Mouse (Mus musculus) retina, postnatal 1 day (tissue): Measurements from ENCODE around the gene Ndufa8.

Experiments used
- DNase-seq: peaks from one replicate; pipeline ENCODE4 v3.0.0-alpha.2; 2012

Gene Ndufa8

DNA sequence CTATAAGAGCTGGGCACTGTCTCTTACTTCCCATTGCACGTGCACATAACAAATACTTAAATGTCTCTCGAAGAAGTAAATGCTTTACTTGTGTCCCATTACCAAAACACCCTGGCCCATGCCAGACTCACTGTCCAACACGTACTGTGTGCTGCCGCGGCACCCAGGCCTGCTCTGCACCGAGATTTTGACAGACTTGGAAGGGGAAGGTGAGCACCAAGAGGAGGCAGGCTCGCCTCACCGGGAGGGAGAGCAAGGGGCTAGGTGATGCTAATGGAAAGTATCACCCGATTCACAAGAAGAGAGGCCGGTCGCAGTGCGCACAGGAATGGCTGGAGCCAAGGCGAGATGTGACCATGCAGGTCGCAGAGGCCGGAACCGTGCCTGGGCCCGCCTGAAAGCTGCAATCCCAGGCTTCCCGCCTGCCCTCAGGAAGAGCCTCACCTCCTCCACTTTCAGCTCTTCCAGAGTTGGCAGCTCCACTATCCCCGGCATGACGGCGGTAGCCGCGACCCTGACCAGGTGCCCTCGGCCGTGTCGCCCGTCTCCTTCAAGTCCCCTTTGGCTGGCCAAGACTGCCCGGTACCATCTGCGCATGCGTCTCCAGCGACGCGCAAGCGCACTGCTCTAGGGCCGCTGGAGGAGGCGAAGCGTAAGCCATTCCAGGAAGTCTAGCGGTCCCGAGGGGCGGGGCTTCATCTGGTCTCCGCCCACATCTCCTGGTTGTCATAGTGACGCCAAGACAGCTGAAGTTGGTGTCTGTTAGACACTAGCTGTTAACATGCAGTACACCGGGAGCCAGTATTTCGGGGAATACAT, at the start of gene Ndufa8, which contains the start of gene Morn5:
TSS of gene Ndufa8 (minus strand) at position 659 of the 819 bp plus-strand sequence.
TSS of gene Morn5 (plus strand) at position 711 of the 819 bp plus-strand sequence.
- DNase-seq: peak; percentile 98

DNA sequence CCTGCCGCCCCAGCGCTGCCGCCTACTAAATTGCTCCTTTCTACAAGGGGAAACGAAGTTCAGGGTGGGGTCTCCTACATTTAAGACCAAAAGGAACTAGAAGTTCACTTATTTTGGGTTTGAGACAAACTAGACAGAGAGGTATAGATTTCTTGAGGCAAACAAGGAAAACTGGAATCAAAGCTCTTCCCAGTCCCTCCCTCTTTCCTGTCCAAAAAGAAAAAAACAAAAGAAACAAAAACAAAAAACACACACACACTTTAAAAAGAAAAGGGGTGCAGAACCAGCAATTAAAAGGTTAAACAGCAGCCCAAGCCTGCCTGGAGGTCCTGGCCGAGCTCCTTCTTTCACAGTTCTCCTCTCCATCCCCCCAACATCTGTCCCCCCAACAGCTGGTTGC, 48.8 kb upstream of the Ndufa8 start:
- no peak for DNase-seq

DNA sequence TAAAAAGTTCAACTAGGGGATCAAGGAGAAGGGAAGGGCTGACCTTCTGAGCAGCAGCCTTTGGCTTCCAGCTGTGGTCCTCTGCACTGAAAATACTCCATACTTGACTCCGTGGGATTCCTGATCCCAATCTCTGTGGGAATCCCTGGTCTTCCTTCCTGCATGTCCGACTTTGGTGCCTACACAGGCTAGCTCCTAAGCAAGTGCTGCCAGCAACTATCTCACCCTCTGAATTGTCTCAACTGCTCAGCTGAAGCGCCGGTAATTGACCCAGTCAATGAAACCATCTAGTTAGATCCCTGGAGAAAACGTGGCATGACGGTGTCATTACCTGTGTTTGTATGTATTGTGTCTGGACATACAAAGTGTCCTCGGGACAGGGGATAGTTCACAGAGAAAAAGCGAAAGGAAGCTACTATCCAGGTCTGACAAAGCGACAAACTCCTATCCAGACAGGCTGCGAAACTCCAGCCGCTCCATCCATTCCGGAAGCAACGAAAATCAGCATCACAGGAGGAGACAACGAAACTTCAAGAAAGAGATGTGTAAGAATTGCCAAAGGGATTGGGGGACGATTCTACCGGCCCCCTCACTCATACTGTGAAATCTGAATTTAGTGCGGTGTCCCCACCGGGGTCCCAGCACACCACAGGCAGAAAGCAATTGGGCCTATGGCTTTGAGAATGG, 48.1 kb upstream of the Ndufa8 start:
- DNase-seq: peak; percentile 39

DNA sequence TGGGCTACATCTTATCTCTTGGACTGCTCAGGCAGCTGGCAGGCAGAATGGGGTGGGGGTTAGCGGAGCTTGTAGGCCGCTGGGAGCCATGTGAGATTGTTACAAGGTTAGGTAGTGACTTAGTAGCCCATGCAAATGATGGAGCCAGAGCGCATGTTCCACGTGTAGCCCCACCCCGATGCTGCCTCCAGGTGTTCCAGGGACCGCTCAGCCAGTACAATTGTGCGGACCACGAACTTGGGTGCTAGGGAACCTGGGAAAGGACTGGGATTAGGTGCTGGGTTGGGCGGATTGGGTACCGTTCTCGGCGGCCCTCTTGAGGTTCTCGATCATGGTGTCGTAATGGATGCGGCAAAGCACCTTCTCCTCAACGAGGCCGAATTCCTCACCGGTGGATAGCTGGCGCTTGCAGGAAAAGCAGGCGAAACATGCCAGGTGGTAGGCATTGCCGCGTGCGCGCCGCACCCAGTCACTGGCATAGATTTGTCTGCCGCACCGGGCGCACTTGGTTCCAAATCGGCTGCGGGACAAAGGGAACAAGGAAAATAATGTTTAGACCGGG, 44.8 kb upstream of the Ndufa8 start:
- no peak for DNase-seq

DNA sequence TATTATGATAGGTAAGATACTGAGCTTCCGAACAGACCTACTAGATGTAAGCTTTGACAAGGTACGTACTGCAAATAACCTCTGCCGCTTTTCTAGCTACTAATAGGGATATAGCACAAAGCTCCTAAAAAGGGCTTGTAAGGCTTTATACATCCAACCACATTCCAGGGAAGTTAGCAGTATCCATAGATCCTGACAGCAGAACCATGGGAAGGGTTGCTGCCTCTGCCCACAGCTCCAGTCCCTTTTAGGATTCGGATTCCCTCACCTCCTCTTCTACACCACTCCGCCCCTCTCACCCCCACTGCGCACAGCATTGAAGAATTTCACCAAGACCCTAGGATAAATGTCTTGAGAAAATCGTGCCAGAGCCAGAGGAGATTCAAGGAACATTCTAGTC, 44.1 kb upstream of the Ndufa8 start:
- no peak for DNase-seq

DNA sequence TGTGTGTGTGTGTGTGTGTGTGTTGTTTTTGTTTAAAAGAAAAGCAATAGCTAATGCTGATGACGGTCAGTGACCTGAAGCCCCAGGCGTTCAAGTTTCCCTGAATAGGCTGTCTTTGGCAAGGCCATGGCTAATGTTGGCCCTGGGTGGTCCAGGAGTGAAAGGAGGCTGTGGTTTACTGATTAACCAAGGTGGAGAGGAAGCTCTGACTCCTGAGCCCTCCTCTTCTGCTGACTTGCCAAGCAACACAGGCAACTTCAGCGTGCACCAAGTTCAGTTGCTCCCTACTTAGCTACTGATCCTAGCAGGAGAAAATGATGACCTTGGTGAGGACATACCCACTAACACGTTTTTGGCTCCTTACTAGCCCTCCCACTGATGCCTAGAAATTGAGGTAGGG, 43.5 kb upstream of the Ndufa8 start:
- DNase-seq: no peak

DNA sequence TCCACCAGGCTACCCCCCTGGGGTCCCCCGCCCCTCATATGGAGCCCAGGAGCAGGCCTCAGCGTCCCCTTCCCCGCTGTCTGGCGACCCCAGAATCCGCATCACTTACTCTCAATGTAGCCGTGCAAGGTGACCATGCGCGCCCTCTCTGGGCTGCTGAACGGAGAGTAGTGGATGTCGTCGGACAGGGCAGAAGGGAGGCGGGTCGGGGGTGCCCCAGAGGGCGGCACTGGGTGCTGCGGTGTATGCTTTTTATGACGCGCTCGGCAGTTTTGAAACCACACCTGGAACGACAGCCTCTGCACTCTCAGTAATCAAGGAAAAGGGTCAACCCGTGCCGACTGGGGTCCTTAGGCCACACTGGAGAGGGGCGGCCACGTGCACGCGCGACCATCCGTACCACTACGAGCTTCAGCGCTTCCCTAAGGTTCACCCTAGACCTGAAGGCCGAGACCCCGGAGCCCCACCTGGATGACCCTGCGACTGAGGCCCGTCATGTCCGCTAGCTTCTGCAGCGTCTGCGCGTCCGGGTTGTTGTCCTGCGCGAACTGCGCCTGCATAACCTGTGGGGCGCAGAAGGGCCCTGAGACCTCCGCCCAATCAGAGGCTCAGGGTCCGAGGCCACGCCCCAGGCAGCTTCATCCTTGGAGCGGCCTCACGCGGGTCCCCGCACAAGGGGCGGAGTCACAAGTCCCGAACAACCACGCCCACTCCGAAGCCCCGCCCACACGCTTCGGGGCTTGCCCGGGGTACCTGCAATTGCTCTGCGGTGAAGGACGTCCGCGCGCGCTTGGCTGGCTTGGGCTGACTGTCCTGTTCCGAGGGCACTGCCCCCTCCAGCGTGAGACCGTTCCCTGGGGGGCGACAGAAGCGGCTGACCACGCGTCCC, 41.9 kb upstream of the Ndufa8 start:
- peak; percentile 86 for DNase-seq

DNA sequence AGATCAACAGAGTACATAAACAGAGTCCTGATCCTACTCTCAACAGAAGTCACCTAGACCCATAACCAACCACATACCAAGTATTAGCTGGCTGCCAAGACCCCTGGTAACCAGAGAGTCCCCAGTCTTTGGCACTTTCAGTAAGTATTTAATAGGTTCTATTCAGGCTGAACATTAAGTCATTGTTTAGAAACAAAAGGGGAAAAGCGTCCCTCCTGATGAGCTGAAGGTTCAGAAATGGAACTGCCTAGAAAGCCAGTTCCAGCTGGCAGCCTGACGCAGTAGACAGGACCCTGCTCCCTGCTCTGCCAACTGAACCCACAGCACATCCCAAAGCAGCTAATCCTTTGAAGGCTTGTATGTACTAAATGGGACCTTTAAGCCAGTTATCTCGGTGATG, 40.0 kb upstream of the Ndufa8 start:
- DNase-seq: no peak

DNA sequence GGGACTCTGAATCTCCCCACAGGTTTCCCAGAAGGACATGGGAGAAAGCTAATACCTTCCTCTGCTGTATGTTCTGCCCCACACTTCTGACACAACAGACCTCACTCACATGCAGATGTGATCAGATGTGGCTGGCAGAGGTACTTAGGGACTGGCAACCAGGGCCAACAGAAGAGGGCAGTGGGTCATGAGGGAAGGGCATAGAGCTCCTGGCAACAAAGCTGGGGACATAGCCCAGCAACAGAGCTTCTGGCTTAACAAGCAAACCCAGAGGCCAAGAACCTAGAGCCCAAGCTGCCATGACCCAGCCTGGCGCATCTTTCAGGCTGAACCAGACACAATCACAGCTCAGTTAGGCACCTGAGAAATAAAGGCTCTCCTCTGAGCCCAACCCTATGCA, 35.8 kb upstream of the Ndufa8 start:
- DNase-seq: no peak

DNA sequence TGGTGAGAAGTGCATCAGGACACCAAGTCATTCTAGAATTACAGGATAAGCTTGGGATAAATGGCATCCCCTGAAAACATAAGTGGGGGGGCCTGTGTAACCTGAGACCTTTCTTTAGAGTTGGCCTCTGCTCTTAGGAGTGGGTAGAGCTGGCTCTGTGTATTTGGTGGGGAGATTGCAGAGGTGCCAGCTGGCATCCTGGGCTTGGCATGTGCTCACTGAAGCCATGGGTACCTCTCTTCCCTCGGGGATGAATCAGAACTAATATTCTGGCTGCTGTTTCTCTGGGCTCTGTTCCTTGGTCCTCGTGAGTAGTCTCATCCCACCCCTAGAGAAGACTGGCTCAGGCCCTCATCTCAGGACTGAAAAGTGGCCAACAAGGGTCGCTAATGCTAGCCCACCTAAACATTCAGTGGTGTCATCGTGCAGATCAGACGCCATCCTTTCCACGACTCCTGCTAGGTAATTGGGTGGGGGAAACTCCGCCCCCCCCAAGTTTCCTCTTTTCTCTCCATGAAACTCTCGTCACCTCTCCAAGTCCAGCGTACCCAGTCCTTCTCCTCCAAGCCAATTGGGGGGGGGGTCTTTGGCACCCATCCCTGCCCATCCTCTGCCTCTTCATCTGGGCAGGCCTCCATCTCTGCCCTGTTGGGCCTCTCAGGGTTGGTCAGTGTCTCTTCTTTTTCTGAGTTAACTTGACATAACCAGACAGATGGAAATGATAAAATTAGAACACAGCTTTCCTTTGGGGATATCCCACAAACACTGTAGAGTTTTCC, 33.8 kb upstream of the Ndufa8 start:
- no peak for DNase-seq

DNA sequence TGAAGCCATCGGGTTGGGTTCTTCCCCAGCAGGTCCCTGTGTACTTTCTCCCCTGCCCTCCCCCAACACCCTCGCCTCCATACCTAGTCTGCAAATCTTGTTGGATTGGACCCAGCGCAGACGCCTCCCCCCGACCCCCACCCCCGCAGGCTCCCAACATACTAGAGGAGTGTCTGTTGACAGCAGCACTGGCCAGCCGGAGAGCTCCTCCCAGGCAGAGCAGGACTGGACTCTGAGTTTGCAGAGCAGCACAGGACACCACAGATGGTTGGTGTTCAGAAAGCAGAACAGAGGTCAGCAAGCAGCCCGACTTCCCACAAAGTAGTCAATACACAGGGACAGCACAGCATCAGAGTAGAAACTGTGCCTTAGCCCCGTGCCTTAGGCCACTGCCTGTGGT, 32.2 kb upstream of the Ndufa8 start:
- no peak for DNase-seq

DNA sequence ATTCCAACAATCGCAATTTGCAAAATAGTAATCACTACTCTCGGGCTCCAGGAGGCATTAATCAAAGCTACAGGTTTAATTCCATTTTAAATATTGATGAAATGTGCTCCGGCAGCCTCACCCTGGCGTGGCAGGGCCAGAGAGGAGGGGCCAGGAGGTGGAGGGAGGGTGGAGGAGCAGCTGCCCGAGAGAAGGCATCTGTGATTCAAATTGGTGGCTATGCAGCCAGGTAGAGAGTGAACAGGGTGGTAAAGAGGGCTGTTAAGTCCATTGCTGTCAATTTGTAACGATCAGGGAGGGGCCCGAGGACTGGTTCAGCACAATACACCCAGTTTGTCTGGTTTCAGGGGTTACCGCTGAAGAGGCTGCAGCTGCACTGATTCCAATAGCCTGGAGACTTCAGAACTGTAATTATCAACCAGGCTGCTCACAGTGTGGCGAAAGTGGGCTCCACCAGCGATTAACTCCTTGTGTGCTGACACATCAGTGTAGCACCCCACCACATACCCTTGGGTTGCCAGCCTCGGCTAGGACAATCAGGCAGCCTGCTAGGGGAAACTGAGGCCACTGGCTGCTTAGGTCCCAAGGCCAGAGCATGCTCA, 28.1 kb upstream of the Ndufa8 start:
- no peak for DNase-seq

DNA sequence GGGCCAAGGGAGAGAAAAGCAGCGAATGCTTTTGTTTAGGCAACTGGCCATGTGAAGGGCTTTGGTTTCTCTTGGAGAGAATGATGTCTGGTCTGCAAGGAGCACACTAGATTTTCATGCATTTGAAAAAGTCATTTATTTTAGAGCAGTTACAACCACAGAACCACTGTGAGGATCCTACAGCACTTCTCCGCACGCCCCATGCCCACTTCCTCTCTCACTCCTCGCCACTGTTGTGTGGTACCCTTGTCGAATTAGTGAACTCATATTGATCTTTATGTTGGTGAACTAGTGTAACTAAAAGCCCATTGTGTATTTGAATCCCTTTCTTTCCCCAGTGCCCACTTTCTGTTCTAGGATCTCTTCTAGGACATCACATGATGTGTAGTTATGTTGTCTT, 26.0 kb upstream of the Ndufa8 start:
- DNase-seq: no peak

DNA sequence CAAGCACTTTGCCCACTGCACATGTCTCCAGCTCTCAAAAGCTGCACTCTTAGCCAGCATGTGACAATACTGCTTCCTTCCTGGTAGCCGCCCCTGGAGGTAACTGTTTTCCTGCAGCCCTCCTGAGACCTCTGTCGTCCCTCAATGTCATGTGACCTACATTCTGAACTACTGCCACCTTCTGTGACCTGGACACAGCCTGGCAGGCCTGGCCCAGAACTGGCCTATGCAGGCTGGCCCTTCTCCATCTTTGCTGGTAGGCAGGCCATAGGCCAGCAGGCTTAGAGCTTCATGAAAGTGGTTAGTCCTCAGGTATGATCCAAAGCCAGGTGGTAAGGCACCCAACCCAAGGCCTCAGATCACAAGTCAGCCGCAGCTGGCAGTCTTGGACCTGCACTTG, 24.6 kb upstream of the Ndufa8 start:
- DNase-seq: no peak

DNA sequence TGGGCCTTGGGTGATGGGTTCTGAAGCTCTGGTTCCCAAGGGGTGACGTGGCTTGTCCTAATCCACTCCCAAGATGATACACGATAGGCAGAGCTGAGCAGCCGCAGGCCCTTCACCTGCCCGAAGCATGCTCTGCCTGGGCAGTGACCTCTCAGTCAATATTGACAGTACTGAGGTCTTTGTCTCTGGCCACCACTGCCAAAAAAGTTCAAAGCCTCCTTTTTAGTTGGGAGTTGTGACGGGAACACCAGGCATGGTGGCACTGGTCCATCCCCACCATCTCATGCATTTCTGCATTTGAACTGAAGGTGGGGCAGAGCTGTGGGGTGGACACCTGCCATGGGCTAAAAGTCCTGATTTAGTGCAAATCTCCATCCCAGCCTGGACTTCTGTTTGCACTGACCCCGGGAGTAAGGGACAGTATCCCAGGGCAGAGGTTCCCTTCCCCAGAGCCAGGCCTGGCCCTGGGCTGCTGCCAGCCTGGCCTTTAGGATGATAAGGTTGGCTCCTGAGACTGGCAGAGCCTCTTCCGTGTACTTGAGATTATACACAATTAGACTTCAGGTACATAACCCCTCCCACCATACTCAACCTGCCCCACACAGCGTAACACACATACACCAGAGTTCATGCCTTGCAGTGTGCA, 22.6 kb upstream of the Ndufa8 start:
- no peak for DNase-seq

DNA sequence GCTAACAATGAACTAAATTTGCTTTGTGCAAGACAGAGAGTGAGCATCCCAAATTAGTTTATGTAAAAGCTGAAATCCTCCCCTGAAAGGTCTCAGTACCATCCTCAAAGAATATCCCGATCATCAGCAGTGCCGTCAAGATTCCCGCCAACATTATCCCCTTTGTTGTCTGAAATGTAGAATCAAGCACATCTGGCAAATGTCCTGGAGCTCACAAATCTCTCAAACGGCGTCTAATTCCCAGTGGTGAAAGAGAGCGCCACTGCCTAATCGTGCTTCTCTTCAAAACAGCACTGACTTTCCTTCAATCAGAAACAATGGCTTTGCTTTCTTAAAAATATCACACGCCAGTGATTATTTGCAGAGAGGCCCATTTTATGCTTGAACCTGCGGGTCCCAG, 17.9 kb upstream of the Ndufa8 start:
- DNase-seq: peak; percentile 8

DNA sequence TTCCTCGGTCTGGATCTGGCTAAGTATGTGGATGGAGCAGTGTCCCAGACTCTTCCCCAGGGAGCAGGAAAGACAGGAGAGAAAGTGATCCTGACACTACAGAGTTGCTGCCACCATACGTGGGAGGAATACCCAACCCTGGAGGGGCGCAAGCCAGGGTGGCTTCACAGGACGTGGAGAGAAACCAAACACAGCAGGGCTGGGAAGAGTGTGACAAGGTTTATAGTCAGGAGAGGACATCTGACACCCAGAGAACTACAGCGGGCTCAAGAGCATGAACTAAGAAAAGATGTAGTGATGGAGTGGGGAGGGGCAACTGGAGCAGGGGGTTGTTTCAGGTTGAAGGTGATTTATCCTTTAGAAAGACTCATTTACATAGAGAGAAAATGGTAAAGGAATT, 12.2 kb upstream of the Ndufa8 start:
- no peak for DNase-seq

DNA sequence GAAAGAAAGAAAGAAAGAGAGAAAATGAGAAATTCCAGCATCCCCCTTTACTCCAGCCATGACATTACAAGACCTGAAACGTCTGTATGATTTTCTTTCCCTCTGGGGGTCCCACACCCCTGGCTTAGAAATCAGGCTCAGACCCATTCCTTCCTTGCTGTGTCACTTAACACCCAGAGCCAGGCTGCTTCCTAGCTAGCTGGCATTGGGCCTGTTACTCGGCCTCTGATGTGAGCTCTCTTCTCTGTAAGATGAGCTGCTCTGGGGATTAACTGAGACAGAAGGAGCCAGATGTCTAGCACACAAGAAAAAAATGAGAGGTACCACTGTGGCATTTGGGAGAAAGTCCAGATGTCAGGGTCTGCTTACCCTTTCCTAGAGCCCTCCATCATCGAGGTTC, 7.0 kb upstream of the Ndufa8 start:
- DNase-seq: no peak

DNA sequence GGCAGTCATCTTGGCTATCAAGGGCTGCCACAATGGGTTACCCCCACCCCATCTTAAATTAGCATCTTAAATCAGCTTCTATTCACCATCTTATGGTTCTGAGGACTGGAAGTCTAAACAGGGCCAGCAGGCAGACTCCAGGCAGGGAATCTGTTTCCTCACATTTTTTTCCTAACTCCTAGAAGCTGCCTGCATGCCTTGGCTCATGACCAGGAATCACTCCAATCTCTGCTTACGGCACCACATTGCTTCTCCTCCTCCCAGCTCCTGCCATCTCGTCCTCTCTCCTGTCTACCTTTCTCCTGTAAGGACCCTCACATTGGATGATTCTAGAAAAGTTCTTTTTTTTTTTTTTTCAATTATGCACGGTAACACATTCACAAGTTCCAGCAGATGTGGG, 4.0 kb upstream of the Ndufa8 start:
- no peak for DNase-seq

DNA sequence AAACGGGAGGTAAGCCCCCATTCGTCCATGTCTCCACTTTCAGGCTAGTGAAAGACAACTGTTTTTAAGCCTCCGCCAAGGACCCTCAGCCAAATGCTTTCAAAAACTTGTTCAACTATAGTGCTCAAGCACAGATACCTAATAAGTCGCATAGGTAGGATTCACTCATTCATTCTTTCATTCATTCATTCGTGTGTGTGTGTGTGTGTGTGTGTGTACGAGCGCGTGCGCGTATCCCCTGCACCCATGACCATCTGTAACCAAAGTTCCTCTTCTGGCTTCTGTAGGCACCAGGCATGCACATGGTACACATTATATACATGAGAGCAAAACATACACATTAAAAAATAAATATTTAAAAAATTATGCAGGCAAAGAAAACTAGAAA, 355 bp upstream of the Ndufa8 start:
- no peak for DNase-seq

DNA sequence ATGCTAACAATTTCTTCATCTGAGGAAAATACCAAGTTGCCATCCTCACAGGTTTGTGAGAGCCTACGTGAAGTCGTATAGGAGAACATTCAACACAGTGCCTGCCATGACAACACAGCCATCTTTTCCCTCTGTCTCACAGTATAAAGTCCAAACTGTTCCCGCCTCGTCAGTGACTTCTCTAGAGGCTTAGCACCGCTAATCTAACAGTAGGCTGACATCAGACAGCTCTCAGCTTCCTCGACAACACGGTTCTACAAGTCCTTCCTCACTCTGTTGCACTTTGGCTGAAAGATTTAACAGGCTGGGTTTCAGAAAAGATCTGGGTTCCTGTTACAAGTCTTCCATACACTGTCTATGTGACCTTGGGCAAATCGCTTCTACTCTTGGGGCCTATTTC, 1.0 kb downstream of the Ndufa8 start:
- DNase-seq: peak; percentile 2
